Mouse (Mus musculus): ENCODE measurements around the gene 1700067P10Rik.

1700067P10Rik gene

GRCm38 (mm10) chr17:48094820-48095680 lies 5.9 kb downstream of the 1700067P10Rik start:
- in situ Hi-C loops (cut with MboI; ENCODE audit: unreplicated experiment in 2 of 2): loop anchor here (5.0 to 25.0 kb wide), 6 partner anchors 48 to 733 kb away; partner anchors contain the start of gene Mrps10 (in 1 of the 2)

GRCm38 (mm10) chr17:48095718-48096121 lies 6.6 kb downstream of the 1700067P10Rik start:
- in situ Hi-C loops (cut with MboI; ENCODE audit: unreplicated experiment in 2 of 2): loop anchor here (5.0 to 25.0 kb wide), 6 partner anchors 48 to 733 kb away; partner anchors contain the start of gene Mrps10 (in 1 of the 2)

DNA sequence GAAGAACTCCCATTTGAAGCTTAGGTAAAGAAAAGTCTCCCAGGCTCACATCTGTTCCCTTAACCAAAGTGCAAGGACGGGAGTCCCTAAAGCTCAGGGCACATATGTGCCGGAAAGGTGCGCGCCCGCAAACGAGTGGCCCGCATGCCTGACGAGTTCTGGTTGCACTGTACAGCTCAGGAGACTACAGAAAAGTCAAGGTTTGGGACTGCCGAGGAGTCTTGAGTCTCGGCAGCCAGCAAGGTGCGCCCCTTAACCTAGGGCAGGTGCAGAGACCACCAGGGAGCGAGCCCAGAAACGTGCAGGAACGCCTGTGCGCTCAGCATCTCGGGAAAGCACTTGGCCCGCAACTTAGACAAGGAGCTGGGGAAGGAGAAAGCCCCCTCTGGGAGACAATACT lies 7.2 kb downstream of the 1700067P10Rik start:
- in situ Hi-C loops (cut with MboI; ENCODE audit: unreplicated experiment in 2 of 2): loop anchor here (5.0 to 25.0 kb wide), 6 partner anchors 49 to 734 kb away; partner anchors contain the start of gene Mrps10 (in 1 of the 2)

- in situ Hi-C loops (cut with MboI; ENCODE audit: unreplicated experiment in 2 of 2): loop anchor here (5.0 to 25.0 kb wide), 6 partner anchors 50 to 735 kb away; partner anchors contain the start of gene Mrps10 (in 1 of the 2)
Measured at GRCm38 (mm10) chr17:48097011-48097742, 8.1 kb downstream of the 1700067P10Rik start.

DNA sequence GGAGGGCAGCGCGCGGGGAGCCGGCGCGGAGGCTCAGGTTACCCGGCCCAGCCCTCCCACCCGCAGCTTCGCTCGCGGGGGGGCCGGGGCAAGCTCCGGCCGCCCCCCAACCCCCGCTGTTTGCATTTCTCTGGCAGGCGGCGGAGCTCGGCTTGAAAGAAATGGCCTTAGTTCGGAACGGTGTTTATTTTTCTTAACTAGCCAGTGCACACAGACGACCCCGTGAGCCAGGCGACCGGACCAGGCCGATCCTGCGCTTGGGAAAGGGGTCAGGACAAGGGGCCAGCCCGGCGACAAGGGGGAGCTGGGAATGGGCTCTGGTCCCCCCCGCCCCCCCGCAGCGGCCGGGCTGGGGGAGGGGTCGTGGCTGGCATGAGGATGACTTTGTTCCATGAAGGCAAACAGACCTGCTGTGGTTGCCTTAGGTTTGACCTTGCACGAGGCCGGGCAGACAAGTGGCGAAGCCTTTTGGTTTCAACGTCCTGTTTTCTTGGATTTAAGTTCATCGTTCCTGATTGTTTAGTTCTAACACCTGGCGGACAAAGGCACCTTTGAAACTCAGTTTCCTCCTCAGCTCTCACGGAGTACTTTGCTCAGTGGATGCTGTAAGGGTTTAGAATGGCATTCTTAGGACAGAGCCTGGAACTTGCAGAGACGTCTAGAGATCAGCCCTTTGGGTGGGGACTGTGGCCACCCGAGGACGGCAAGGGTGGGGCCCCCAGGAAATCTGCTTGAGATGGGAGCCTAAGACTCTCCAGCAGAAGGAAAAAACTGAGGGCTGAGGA lies 8.8 kb downstream of the 1700067P10Rik start:
- in situ Hi-C loops (cut with MboI; ENCODE audit: unreplicated experiment in 2 of 2): loop anchor here (5.0 to 25.0 kb wide), 6 partner anchors 51 to 736 kb away; partner anchors contain the start of gene Mrps10 (in 1 of the 2)

GRCm38 (mm10) chr17:48098528-48098890 lies 9.4 kb downstream of the 1700067P10Rik start:
- in situ Hi-C loops (cut with MboI; ENCODE audit: unreplicated experiment in 2 of 2): loop anchor here (5.0 to 25.0 kb wide), 6 partner anchors 51 to 736 kb away; partner anchors contain the start of gene Mrps10 (in 1 of the 2)

GRCm38 (mm10) chr17:48099312-48099711 lies 10.2 kb downstream of the 1700067P10Rik start:
- in situ Hi-C loops (cut with MboI; ENCODE audit: unreplicated experiment in 2 of 2): loop anchor here (5.0 to 25.0 kb wide), 6 partner anchors 52 to 737 kb away; partner anchors contain the start of gene Mrps10 (in 1 of the 2)

DNA sequence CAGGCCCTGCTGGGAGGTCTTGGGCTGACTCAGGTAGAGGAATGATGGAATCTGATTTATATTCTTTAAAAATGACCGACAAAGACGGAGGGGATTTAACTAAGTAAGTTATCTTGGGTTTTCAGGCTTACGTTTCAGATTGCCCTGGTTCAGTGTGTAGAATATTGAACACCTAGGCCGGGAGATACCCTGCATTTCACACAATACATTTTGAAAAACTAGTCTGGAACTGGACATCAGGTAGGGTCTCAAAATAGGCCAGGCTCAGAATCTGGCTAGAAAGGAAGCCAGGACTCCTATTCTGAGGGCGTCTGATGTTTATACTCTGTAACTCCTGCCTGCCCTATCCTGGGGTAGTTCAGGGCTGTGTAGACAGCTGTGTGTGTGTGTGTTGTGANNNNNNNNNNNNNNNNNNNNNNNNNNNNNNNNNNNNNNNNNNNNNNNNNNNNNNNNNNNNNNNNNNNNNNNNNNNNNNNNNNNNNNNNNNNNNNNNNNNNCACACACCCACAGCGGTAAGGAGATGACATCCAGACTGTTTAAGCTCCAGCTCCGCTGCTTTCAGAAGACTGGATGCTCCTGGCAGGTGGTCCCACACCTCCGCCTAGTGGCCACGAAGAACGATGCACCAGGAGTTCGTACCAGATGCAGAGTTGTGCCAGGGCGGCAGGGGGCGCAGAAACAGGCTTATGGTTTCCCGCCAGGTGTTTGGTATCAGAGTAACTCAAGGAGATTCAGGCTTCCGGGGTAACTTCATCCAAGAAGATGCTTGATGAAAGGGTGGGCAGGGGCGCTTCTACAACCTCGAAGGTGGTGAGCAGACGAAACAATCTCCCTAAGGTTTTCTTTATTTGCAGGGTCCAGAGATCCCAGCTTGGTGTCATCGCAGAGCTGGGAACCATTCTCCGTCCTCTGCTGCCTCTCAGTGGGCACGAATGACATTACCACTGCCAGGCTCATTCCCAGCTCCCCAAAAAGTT lies 11.6 kb downstream of the 1700067P10Rik start:
- in situ Hi-C loops (cut with MboI; ENCODE audit: unreplicated experiment in 2 of 2): loop anchor here (5.0 to 25.0 kb wide), 7 partner anchors 174 to 1312 kb away; partner anchors contain the start of genes Bysl (in 1 of the 2), Gm20517 (in 1 of the 2), Med20 (in 1 of the 2) and Nfya (in 1 of the 2)

- in situ Hi-C loops (cut with MboI; ENCODE audit: unreplicated experiment in 2 of 2): loop anchor here (5.0 to 25.0 kb wide), 8 partner anchors 167 to 1305 kb away; partner anchors contain the start of genes Bysl (in 1 of the 2), Gm20517 (in 1 of the 2), Med20 (in 1 of the 2) and Nfya (in 1 of the 2)
Measured at GRCm38 (mm10) chr17:48107333-48107732, 18.2 kb downstream of the 1700067P10Rik start.

DNA sequence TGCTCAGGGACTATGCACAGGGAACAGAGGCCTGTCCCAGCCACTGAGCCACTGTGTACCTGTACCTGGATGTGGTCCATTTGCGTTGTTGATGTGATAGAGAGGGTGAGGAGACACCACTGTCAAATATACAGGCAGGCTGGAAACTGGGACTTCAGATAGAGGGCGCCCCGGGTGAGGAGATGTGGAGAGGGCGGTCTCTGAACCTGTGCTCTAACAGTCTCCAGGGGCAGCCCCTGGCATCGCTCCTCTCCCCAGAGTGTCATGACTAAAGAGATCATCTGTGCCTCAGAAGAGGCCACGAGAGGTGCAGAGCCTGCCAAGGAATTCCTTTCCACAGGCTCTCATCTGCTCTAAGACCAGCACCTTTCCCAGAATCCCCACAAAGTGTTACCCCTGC lies 18.7 kb downstream of the 1700067P10Rik start:
- in situ Hi-C loops (cut with MboI; ENCODE audit: unreplicated experiment in 2 of 2): loop anchor here (5.0 to 25.0 kb wide), 8 partner anchors 167 to 1304 kb away; partner anchors contain the start of genes Bysl (in 1 of the 2), Gm20517 (in 1 of the 2), Med20 (in 1 of the 2) and Nfya (in 1 of the 2)

DNA sequence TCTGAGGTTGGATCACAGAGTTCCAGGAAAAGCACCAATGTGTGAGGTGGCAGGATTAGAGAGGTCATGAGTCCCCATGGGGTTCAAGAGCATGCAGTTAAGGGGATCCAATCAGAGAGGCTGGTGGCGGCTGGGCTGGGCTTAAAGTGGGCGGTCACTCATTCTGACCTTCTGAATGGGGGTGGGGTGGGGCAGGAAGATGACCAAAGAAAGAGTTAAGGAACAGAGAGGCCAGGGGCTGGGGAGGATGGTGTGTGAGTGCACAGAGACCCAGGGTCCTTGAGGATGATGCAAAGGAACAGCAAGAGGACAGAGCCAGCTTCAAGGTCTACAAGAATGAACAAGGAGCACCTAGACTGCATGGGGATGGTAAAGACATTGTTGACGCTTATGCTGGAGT lies 19.4 kb downstream of the 1700067P10Rik start:
- in situ Hi-C loops (cut with MboI; ENCODE audit: unreplicated experiment in 2 of 2): loop anchor here (5.0 to 25.0 kb wide), 8 partner anchors 166 to 1304 kb away; partner anchors contain the start of genes Bysl (in 1 of the 2), Gm20517 (in 1 of the 2), Med20 (in 1 of the 2) and Nfya (in 1 of the 2)

DNA sequence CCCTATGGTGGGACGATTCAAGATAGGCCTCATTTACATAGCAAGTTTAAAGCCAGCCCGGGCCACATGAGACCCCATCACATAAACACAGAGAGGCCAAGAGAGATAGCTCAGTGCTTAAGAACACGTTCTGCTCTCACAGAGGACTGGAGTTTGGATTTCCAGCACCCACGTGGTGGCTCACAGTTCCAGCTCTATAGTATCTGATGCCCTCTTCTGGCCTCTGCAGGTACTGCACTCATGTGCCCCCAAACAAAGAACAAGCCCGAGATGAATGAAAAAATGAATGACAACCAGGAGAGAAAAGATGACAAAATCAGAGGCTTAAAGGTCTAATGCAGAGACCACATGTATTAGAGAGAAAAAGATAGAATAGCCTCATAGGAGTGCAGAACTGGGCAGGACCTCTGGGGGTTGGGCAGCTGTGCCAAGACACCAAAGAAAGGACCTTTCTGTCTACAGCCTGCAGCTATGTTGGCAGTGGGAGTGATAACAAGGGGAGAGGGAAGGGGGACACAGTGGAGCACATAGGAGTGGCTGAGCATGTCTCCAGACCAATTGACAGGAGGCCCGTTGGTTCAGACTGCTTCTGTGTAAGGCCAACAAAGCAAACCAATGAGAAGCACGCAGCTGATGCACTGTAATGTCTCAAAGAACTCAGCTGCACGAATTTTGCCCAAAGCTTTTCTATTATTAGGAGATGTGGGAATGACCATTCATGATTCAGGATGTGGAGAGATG lies 21.6 kb downstream of the 1700067P10Rik start:
- in situ Hi-C loops (cut with MboI; ENCODE audit: unreplicated experiment in 2 of 2): loop anchor here (10.0 to 25.0 kb wide), 5 partner anchors 164 to 1314 kb away; partner anchors contain the start of genes Mocs1 (in 1 of the 2) and Oard1 (in 1 of the 2)

DNA sequence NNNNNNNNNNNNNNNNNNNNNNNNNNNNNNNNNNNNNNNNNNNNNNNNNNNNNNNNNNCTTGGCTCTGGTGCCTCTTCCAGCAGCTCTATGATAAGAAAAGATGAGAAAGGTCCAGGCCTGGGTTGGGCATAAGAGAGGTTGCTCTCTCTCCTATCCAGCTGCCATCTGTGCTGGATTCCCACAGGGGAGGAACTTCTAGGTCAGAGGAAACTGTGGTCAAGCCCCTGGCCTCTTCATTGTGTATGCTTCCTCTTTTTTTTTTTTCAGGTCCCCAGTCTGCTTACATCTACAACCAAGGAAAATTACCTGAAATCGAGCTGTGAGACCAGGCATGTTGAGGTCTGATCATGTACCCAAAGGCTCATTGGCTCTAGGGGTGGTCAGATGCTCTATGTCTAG lies 29.5 kb downstream of the 1700067P10Rik start:
- in situ Hi-C loops (cut with MboI; ENCODE audit: unreplicated experiment in 2 of 2): loop anchor here (10.0 to 25.0 kb wide), 5 partner anchors 156 to 1306 kb away; partner anchors contain the start of genes Mocs1 (in 1 of the 2) and Oard1 (in 1 of the 2)

- in situ Hi-C loops (cut with MboI; ENCODE audit: unreplicated experiment in 2 of 2): loop anchor here (10.0 to 25.0 kb wide), 5 partner anchors 155 to 1305 kb away; partner anchors contain the start of genes Mocs1 (in 1 of the 2) and Oard1 (in 1 of the 2)
Measured at GRCm38 (mm10) chr17:48119656-48120055, 30.5 kb downstream of the 1700067P10Rik start.

DNA sequence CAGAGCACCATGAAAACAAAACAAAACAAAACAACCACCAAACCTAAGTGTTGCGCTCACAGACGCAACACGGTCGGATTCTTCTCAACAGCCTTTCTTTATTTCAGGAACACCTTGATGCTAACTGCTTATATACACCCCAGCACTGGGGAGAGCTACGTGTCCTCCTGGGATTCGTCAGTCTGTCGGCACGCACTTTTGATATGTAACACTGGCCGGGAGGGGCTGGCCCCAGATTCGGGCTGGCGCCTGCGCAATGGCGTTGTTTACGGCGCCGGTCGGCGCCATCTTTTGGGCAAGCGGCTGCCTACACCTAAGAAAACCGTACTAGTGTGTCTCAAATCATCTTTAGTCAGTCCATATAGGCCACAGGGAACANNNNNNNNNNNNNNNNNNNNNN lies 31.3 kb downstream of the 1700067P10Rik start:
- in situ Hi-C loops (cut with MboI; ENCODE audit: unreplicated experiment in 2 of 2): loop anchor here (25.0 kb wide), 2 partner anchors 492 to 1292 kb away; no protein-coding TSS in a partner anchor

GRCm38 (mm10) chr17:48132810-48133209 lies 43.7 kb downstream of the 1700067P10Rik start:
- in situ Hi-C loops (cut with MboI; ENCODE audit: unreplicated experiment in 2 of 2): no loop called here

Measured in v-Abl transformed pro-B cells (cell line).